Mouse (Mus musculus) forebrain, embryonic 10.5 days (tissue): Measurements from ENCODE around the gene Sdf2. TPM values are rescaled to one million over a fixed set of nuclear protein-coding genes. Genes with fewer than 3 reads are reported as not detected.

Source experiments
- DNase-seq: peaks from one replicate; pipeline ENCODE4 v3.0.0-alpha.2; 2017; ENCODE audit warnings: low spot score; ENCODE audit errors: extremely low spot score
- H3K27ac ChIP-seq: fragments of 300-500 bp; sonication (generic); 2 replicates; pipeline ENCODE4 v1.5.1; 2016; ENCODE audit warnings: mild to moderate bottlenecking
- H3K27me3 ChIP-seq: fragments of 300-500 bp; sonication (generic); 2 replicates; pipeline ENCODE4 v1.6.1; 2016; ENCODE audit warnings: mild to moderate bottlenecking; ENCODE audit not compliant: poor library complexity, severe bottlenecking
- H3K36me3 ChIP-seq: fragments of 300-500 bp; sonication (generic); replicated peaks from 2 replicates; pipeline ENCODE4 v1.6.1; 2016; ENCODE audit warnings: mild to moderate bottlenecking, moderate library complexity
- H3K4me1 ChIP-seq: fragments of 300-500 bp; sonication (generic); 2 replicates; pipeline ENCODE4 v1.6.1; 2016
- H3K4me3 ChIP-seq: fragments of 300-500 bp; sonication (generic); 2 replicates; pipeline ENCODE4 v1.5.1; 2016; ENCODE audit warnings: mild to moderate bottlenecking, moderate library complexity
- H3K9me3 ChIP-seq: fragments of 300-500 bp; sonication (generic); 2 replicates; pipeline ENCODE4 v1.6.1; 2016; ENCODE audit warnings: mild to moderate bottlenecking, moderate library complexity
- WGBS: fragments of 180-500 bp; shearing (Covaris S2); methylation state at CpG from one replicate; pipeline ENCODE4 v1.1.7; 2016; 5-methylcytosine and 5-hydroxymethylcytosine counted together
- polyA plus RNA-seq: library from polyadenylated mRNA; unstranded; fragments of >200 nt; fragmentation: Nextera tagmentation; extraction: Ambion mirVana; gene quantifications from 2 replicates; pipeline ENCODE4 v1.2.1, GENCODE M21; 2016

The Sdf2 gene
- polyA plus RNA-seq, result 42.9 and 43.3 TPM in 2 replicates

GRCm38 (mm10) chr11:78245627-78246317 is at the start of gene Sdf2, which contains the start of gene Supt6:
TSS of gene Sdf2 (plus strand) at chr11:78245746.
TSS of gene Supt6 (minus strand) at chr11:78245987.
- DNase-seq, result peak; percentile 97
- Histone ChIP-seq H3K4me3 (peak within 1 kb of the TSS; percentile 91), H3K36me3 (peaks cover 31% of the 10 kb centered on the region), H3K27me3 (no peaks in the 10 kb centered on the region), H3K9me3 (no peaks in the 10 kb centered on the region), H3K4me1 (peaks cover 36% of the 10 kb centered on the region), H3K27ac (peak within 1 kb of the TSS; percentile 91)
- under 1% methylated on average over 50 of the region's 50 CpGs for WGBS

- 95% methylated on average over 3 of the region's 3 CpGs for WGBS
- peaks cover 45% of the 10 kb centered on the region for H3K36me3 ChIP-seq
- no peaks in the 10 kb centered on the region for H3K9me3 ChIP-seq
- DNase-seq, result no peak
- no peak overlapping the region for H3K4me3 ChIP-seq
- H3K27ac ChIP-seq, result no peak overlapping the region
- H3K4me1 ChIP-seq, result peaks cover 6% of the 10 kb centered on the region
- no peaks in the 10 kb centered on the region for H3K27me3 ChIP-seq
Measured at GRCm38 (mm10) chr11:78202372-78202771, 43.2 kb upstream of the Sdf2 start.

- Histone ChIP-seq H3K9me3 (no peaks in the 10 kb centered on the region), H3K4me1 (peaks cover 6% of the 10 kb centered on the region), H3K27ac (no peak overlapping the region), H3K4me3 (no peak overlapping the region), H3K27me3 (no peaks in the 10 kb centered on the region), H3K36me3 (peaks cover 65% of the 10 kb centered on the region)
- DNase-seq, result no peak
- 85% methylated on average over 6 of the region's 6 CpGs for WGBS
Measured at GRCm38 (mm10) chr11:78204287-78204686, 41.3 kb upstream of the Sdf2 start.

GRCm38 (mm10) chr11:78205361-78206206 is 40.0 kb upstream of the Sdf2 start:
- Histone ChIP-seq H3K4me1 (peaks cover 6% of the 10 kb centered on the region), H3K36me3 (peaks cover 78% of the 10 kb centered on the region), H3K4me3 (no peak overlapping the region), H3K27me3 (no peaks in the 10 kb centered on the region), H3K27ac (peak overlapping the region; percentile 70), H3K9me3 (no peaks in the 10 kb centered on the region)
- 81% methylated on average over 13 of the region's 13 CpGs for WGBS
- DNase-seq, result no peak

- WGBS, result 93% methylated on average over 7 of the region's 7 CpGs
- H3K4me3 ChIP-seq, result no peak overlapping the region
Measured at GRCm38 (mm10) chr11:78207190-78207589, 38.4 kb upstream of the Sdf2 start.

GRCm38 (mm10) chr11:78209886-78210285 is 35.7 kb upstream of the Sdf2 start:
- H3K4me3 ChIP-seq, result no peak overlapping the region
- H3K4me1 ChIP-seq, result peaks cover 6% of the 10 kb centered on the region
- DNase-seq, result no peak
- no peak overlapping the region for H3K27ac ChIP-seq
- no peaks in the 10 kb centered on the region for H3K9me3 ChIP-seq
- no peaks in the 10 kb centered on the region for H3K27me3 ChIP-seq
- WGBS, result 91% methylated on average over 6 of the region's 6 CpGs
- H3K36me3 ChIP-seq, result peaks cover 100% of the 10 kb centered on the region

More at GRCm38 (mm10) chr11:78207190-78207589, 38.4 kb upstream of the Sdf2 start:
- no peak for DNase-seq
- Histone ChIP-seq H3K27me3 (no peaks in the 10 kb centered on the region), H3K9me3 (no peaks in the 10 kb centered on the region), H3K27ac (no peak overlapping the region), H3K4me1 (peaks cover 6% of the 10 kb centered on the region), H3K36me3 (peaks cover 94% of the 10 kb centered on the region)

- H3K4me1 ChIP-seq, result peaks cover 5% of the 10 kb centered on the region
- H3K27ac ChIP-seq, result no peak overlapping the region
- 83% methylated on average over 7 of the region's 7 CpGs for WGBS
- no peak for DNase-seq
- peaks cover 100% of the 10 kb centered on the region for H3K36me3 ChIP-seq
- H3K9me3 ChIP-seq, result no peaks in the 10 kb centered on the region
- H3K27me3 ChIP-seq, result no peaks in the 10 kb centered on the region
- no peak overlapping the region for H3K4me3 ChIP-seq
Measured at GRCm38 (mm10) chr11:78210615-78211014, 34.9 kb upstream of the Sdf2 start.

- 92% methylated on average over 5 of the region's 5 CpGs for WGBS
- H3K27me3 ChIP-seq, result no peaks in the 10 kb centered on the region
- no peak for DNase-seq
- no peak overlapping the region for H3K27ac ChIP-seq
- H3K9me3 ChIP-seq, result no peaks in the 10 kb centered on the region
- H3K4me1 ChIP-seq, result no peaks in the 10 kb centered on the region
- H3K36me3 ChIP-seq, result peaks cover 100% of the 10 kb centered on the region
- no peak overlapping the region for H3K4me3 ChIP-seq
Measured at GRCm38 (mm10) chr11:78211513-78211912, 34.0 kb upstream of the Sdf2 start.

GRCm38 (mm10) chr11:78213086-78213817 is 32.3 kb upstream of the Sdf2 start:
- peaks cover 99% of the 10 kb centered on the region for H3K36me3 ChIP-seq
- no peak for DNase-seq
- no peak overlapping the region for H3K27ac ChIP-seq
- H3K4me3 ChIP-seq, result no peak overlapping the region
- no peaks in the 10 kb centered on the region for H3K9me3 ChIP-seq
- WGBS, result 95% methylated on average over 14 of the region's 14 CpGs
- H3K4me1 ChIP-seq, result no peaks in the 10 kb centered on the region
- no peaks in the 10 kb centered on the region for H3K27me3 ChIP-seq

GRCm38 (mm10) chr11:78215709-78216317 is 29.7 kb upstream of the Sdf2 start:
- Histone ChIP-seq H3K4me3 (no peak overlapping the region), H3K9me3 (no peaks in the 10 kb centered on the region), H3K4me1 (no peaks in the 10 kb centered on the region), H3K27ac (no peak overlapping the region), H3K27me3 (no peaks in the 10 kb centered on the region), H3K36me3 (peaks cover 99% of the 10 kb centered on the region)
- DNase-seq, result no peak
- WGBS, result 95% methylated on average over 11 of the region's 11 CpGs

GRCm38 (mm10) chr11:78223586-78223985 is 22.0 kb upstream of the Sdf2 start:
- Histone ChIP-seq H3K27ac (no peak overlapping the region), H3K4me3 (no peak overlapping the region), H3K36me3 (peaks cover 100% of the 10 kb centered on the region), H3K9me3 (no peaks in the 10 kb centered on the region), H3K27me3 (no peaks in the 10 kb centered on the region), H3K4me1 (no peaks in the 10 kb centered on the region)
- no peak for DNase-seq
- WGBS, result 92% methylated on average over 4 of the region's 4 CpGs

- Histone ChIP-seq H3K4me3 (no peak overlapping the region), H3K4me1 (no peaks in the 10 kb centered on the region), H3K9me3 (no peaks in the 10 kb centered on the region), H3K36me3 (peaks cover 97% of the 10 kb centered on the region), H3K27me3 (no peaks in the 10 kb centered on the region), H3K27ac (no peak overlapping the region)
- 93% methylated on average over 6 of the region's 6 CpGs for WGBS
- no peak for DNase-seq
Measured at GRCm38 (mm10) chr11:78231518-78231917, 14.0 kb upstream of the Sdf2 start.
